Comparison of ENCODE assay signal across 20 mouse cellular contexts in the genomic region with DNA sequence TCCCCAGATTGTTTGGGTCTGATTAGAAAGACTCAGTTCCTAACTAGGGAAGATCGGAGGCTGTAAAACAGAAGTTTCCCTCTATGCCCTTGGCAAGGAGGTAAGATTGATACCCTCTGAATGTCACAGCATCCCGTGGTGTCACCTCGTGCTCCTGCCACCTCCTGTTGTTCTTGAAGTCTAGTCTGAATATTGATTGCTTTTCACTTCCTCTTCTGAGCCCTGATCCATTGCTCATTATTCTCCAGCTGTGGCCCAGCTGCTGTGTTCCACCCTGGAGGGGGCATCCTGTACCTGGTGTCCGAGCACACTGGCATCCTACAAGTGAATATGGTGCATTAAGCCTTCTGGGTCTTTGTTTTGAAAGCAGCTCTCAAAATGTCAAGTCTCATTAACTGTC.
A peak's percentile ranks its signal among the peaks of the same experiment; 100 is the strongest.
DNase-seq lines count a peak whose midpoint lies in the region; TF ChIP-seq lines count a peak whose summit lies in the region.
"Had no signal": no experiment of that assay in that cellular context is flagged by ENCODE, and none has a peak within 500 bp of the region (broad histone marks: within the 10 kb centered on the region; RNA-seq: fewer than 3 reads in every experiment).

No protein-coding gene starts in this region.

- in situ Hi-C loops in CH12.LX (cut with MboI; ENCODE audit: low pct_ligation_motif_present, low pct_unique_long_range_greater_than_20kb, low sequenced_read_pairs): no loop called here

- no peak overlapping the region for H3K27ac ChIP-seq in CH12.LX (ENCODE audit: insufficient read depth, low read depth)

- TF ChIP-seq EP300 in CH12.LX (IDR thresholded peaks at IDR 0.05; ENCODE audit: low read length): peak; percentile 54

- H3K4me3 ChIP-seq in CH12.LX (replicated peaks in 1 of 3; ENCODE audit: low read depth in 2 of 3, low read length in 2 of 3, poor library complexity in 1 of 3): no peak overlapping the region

- TF ChIP-seq CTCF in CH12.LX (conservative IDR thresholded peaks at IDR 0.05 in 1 of 2, IDR thresholded peaks at IDR 0.05 in 1 of 2; ENCODE audit: low read depth in 2 of 2, low read length in 2 of 2): peak in 1 of 2 experiments; percentile 2; a peak in 1 of 4 replicates

- no peak overlapping the region for H3K9ac ChIP-seq in CH12.LX (ENCODE audit: insufficient read depth, low read depth)

- no peaks in the 10 kb centered on the region for H3K36me3 ChIP-seq in CH12.LX (replicated peaks in 1 of 2; ENCODE audit: control insufficient read depth in 1 of 2, insufficient read depth in 1 of 2, low read length in 1 of 2)
- H3K36me3 ChIP-seq: G1E had no signal

- H3K79me2 ChIP-seq in CH12.LX (replicated peaks; ENCODE audit: control insufficient read depth, extremely low read depth, insufficient read depth, poor library complexity, severe bottlenecking): no peaks in the 10 kb centered on the region

- dilution Hi-C loops in CH12.LX (cut with MboI; ENCODE audit: extremely low pct_ligation_motif_present, extremely low pct_unique_long_range_greater_than_20kb, low sequenced_read_pairs): no loop called here

- peaks cover 0 to 12% of the 10 kb centered on the region in 2 experiments; a peak in 2 of 4 replicates for H3K4me1 ChIP-seq in CH12.LX (ENCODE audit: control insufficient read depth in 1 of 2, insufficient read depth in 2 of 2)

- peak; percentile 10 for TF ChIP-seq RAD21 in CH12.LX (IDR thresholded peaks at IDR 0.05; ENCODE audit: low read depth, low read length)

- no peak for TF ChIP-seq POLR2A in CH12.LX (IDR thresholded peaks at IDR 0.05; ENCODE audit: low read depth, low read length)

- no peak overlapping the region for H3K4me2 ChIP-seq in CH12.LX (ENCODE audit: insufficient read depth, low read depth, poor library complexity, severe bottlenecking)

- H3K27me3 ChIP-seq in CH12.LX (replicated peaks): peaks cover 3% of the 10 kb centered on the region
- H3K27me3 ChIP-seq: Patski had no signal

- peak; percentile 86 for DNase-seq in heart, adult 11 months
- no peak for DNase-seq in heart, postnatal 14 days
- DNase-seq in CH12.LX (ENCODE audit: extremely low read depth): peak; percentile 64
- peak; percentile 5 for DNase-seq in retina, embryonic 14.5 days (ENCODE audit: low spot score)
- peak; percentile 6 for DNase-seq in retina, postnatal 1 day
- no peak for DNase-seq in right cerebral cortex, postnatal 10 days (ENCODE audit: low spot score in 2 of 2)
- no peak for DNase-seq in heart, adult 9 months (ENCODE audit: low spot score in 2 of 2)
- no peak for DNase-seq in natural killer cell, adult 2 months (ENCODE audit: low spot score in 2 of 2)
- DNase-seq: adrenal gland, adult 2 months; adrenal gland, adult 8-10 months; adrenal gland, postnatal 10 days; adrenal gland, postnatal 14 days; adrenal gland, postnatal 25 days; adrenal gland, postnatal 36 days; B cell, adult 2 months; cerebellum, adult 11 months; cerebellum, adult 11-12 months; cerebellum, adult 18-20 months had no signal

- intact Hi-C loops in heart, postnatal 14 days (cut with DNase I): no loop called here

- no peaks in the 10 kb centered on the region for H3K9me3 ChIP-seq in CH12.LX (replicated peaks; ENCODE audit: low read length)

TF ChIP-seq in CH12.LX, 34 proteins besides CTCF, POLR2A, EP300 and RAD21:
- no peak for TF ChIP-seq MXI1 (IDR thresholded peaks at IDR 0.05; ENCODE audit: low read depth, low read length)
- TF ChIP-seq TCF12 (IDR thresholded peaks at IDR 0.05; ENCODE audit: low read depth, low read length): no peak
- TF ChIP-seq SMC3 (IDR thresholded peaks at IDR 0.05; ENCODE audit: low read depth, low read length): 0 out of 2 replicates have a peak, but pooled peaks have one; percentile 4
- no peak for TF ChIP-seq ZKSCAN1 (IDR thresholded peaks at IDR 0.05; ENCODE audit: borderline replicate concordance, low read depth, low read length)
- TF ChIP-seq CHD1 (IDR thresholded peaks at IDR 0.05; ENCODE audit: low read depth, low read length): no peak
- no peak for TF ChIP-seq NRF1 (IDR thresholded peaks at IDR 0.05; ENCODE audit: low read depth, low read length)
- TF ChIP-seq POLR2AphosphoS2 (IDR thresholded peaks at IDR 0.05; ENCODE audit: low read depth, low read length): no peak
- TF ChIP-seq ETS1 (conservative IDR thresholded peaks at IDR 0.05; ENCODE audit: low read depth, low read length): peak; percentile 54
- TF ChIP-seq UBTF (IDR thresholded peaks at IDR 0.05; ENCODE audit: low read depth, low read length): no peak
- no peak for TF ChIP-seq JUND (conservative IDR thresholded peaks at IDR 0.05; ENCODE audit: low read depth, low read length)
- TF ChIP-seq MAX (IDR thresholded peaks at IDR 0.05; ENCODE audit: low read length): peak; percentile 57
- no peak for TF ChIP-seq ZMIZ1 (IDR thresholded peaks at IDR 0.05; ENCODE audit: low read depth, low read length)
- TF ChIP-seq MEF2A (IDR thresholded peaks at IDR 0.05; ENCODE audit: borderline replicate concordance, low read depth, low read length): 0 out of 2 replicates have a peak, but pooled peaks have one; percentile 11
- peak; percentile 55 for TF ChIP-seq BHLHE40 (IDR thresholded peaks at IDR 0.05; ENCODE audit: low read depth, low read length)
- no peak for TF ChIP-seq RCOR1 (conservative IDR thresholded peaks at IDR 0.05; ENCODE audit: low read depth, low read length)
- no peak for TF ChIP-seq MYC (IDR thresholded peaks at IDR 0.05; ENCODE audit: low read depth, low read length)

Comparison
In these comparisons a context has a peak if more than half of its experiments do, and no peak if none do; other contexts are left out.
1. DNase-seq: peak in heart, adult 11 months (single experiment), CH12.LX (single experiment), retina, embryonic 14.5 days (single experiment) and retina, postnatal 1 day (single experiment); none in heart, postnatal 14 days (0 of 2), right cerebral cortex, postnatal 10 days (0 of 2), heart, adult 9 months (0 of 2) and natural killer cell, adult 2 months (0 of 2).